In the genomic region with DNA sequence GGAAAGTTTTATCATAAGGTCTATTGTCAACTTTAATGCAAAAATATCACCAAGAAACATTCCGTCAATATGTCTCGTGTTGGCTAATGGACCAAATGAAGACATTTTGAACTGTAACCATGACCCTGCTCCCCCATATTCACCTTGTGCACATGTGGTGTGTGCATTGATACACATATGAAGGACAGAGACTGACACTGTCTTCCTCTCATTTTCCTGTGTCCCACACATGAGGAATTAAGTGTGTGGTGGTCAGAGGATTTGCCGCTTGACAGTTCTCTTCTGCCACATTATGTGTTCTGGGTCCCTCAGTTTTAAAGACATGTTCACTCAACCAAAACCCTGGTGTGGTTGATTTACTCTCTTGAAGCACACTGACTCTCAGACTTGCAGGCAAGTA, we compare ENCODE assay signal across 16 mouse cellular contexts. TPM values are rescaled to one million over a fixed set of nuclear protein-coding genes. Genes with fewer than 3 reads are reported as not detected.
"Had no signal": no experiment of that assay in that cellular context is flagged by ENCODE, and none has a peak within 500 bp of the region (broad histone marks: within the 10 kb centered on the region; RNA-seq: fewer than 3 reads in every experiment).

No protein-coding gene starts in this region.

RNA-seq across cellular contexts. Expression of gene 4930467E23Rik, which starts 11.5 kb away (rescaled TPM):
- total RNA-seq: left cerebral cortex, postnatal 4 days; megakaryocyte, adult 5-6 weeks had no signal
- polyA plus RNA-seq: inflammation-experienced regulatory T-cells, adult 6 months; intestine, postnatal 0 days; large intestine, adult 2 months; limb, embryonic 13.5 days; liver, embryonic 11.5 days; liver, embryonic 15.5 days; lung, embryonic 14.5 days; midbrain, embryonic 10.5 days; myocyte; neural tube, embryonic 11.5 days; neural tube, embryonic 15.5 days; stomach, embryonic 15.5 days; thymus, postnatal 0 days; urinary bladder, adult 2 months had no signal
